Mouse (Mus musculus) midbrain, embryonic 14.5 days (tissue): ENCODE measurements at regions not wholly inside any gene's neighbourhood (a gene's known extent, or its start where the extent isn't known, plus 50 kb on each side); places are given as distances from the start of the nearest gene placed in this dataset.

Experiments used
- ATAC-seq: fragments of 200-750 bp; cut with Nextera tagmentation; 2 replicates; pipeline ENCODE4 v1.8.0; 2017; ENCODE audit warnings: moderate number of reproducible peaks, moderate library complexity; ENCODE audit not compliant: low FRiP score, low TSS enrichment
- DNase-seq: peaks from one replicate; pipeline ENCODE4 v3.0.0-alpha.2; 2015
- H3K27ac ChIP-seq: fragments of 300-500 bp; sonication (generic); replicated peaks from 2 replicates; pipeline ENCODE4 v1.5.1; 2014; ENCODE audit warnings: mild to moderate bottlenecking, low read depth, low read length, moderate library complexity
- H3K27me3 ChIP-seq: fragments of 300-500 bp; sonication (generic); 2 replicates; pipeline ENCODE4 v1.6.1; 2014; ENCODE audit warnings: low read length, control low read depth, mixed read lengths; ENCODE audit not compliant: control insufficient read depth, insufficient read depth
- H3K36me3 ChIP-seq: fragments of 300-500 bp; sonication (generic); 2 replicates; pipeline ENCODE4 v1.6.1; 2014; ENCODE audit warnings: low read length, control low read depth; ENCODE audit not compliant: control insufficient read depth, insufficient read depth
- H3K4me1 ChIP-seq: fragments of 300-500 bp; sonication (generic); 2 replicates; pipeline ENCODE4 v1.6.1; 2014; ENCODE audit warnings: mild to moderate bottlenecking, antibody characterized with exemption, low read length, control low read depth; ENCODE audit not compliant: control insufficient read depth, insufficient read depth
- H3K4me2 ChIP-seq: fragments of 300-500 bp; sonication (generic); 2 replicates; pipeline ENCODE4 v1.6.1; 2014; ENCODE audit warnings: mild to moderate bottlenecking, low read length, moderate library complexity
- H3K4me3 ChIP-seq: fragments of 300-500 bp; sonication (generic); replicated peaks from 2 replicates; pipeline ENCODE4 v1.5.1; 2014; ENCODE audit warnings: low read depth, low read length
- H3K9ac ChIP-seq: fragments of 300-500 bp; sonication (generic); replicated peaks from 2 replicates; pipeline ENCODE4 v1.6.1; 2014; ENCODE audit warnings: mild to moderate bottlenecking, low read length, moderate library complexity
- H3K9me3 ChIP-seq: fragments of 300-500 bp; sonication (generic); 2 replicates; pipeline ENCODE4 v1.6.1; 2016; ENCODE audit warnings: low read length, control low read depth, mixed read lengths; ENCODE audit not compliant: control insufficient read depth
- WGBS: fragments of 180-500 bp; shearing (Covaris S2); extraction: QIAGEN DNeasy Blood & Tissue Kit; methylation state at CpG from one replicate; pipeline ENCODE4 v1.1.7; 2014; 5-methylcytosine and 5-hydroxymethylcytosine counted together

GRCm38 (mm10) chr7:135809751-135810379, 93.7 kb upstream of the Mki67 start:
- H3K36me3 ChIP-seq: no peaks in the 10 kb centered on the region
- 42% methylated on average over 12 of the region's 12 CpGs for WGBS
- H3K4me1 ChIP-seq: peaks cover 4% of the 10 kb centered on the region; the same call in 1 of the 2 replicates
- DNase-seq: no peak
- no peaks in the 10 kb centered on the region for H3K27me3 ChIP-seq
- no peaks in the 10 kb centered on the region for H3K9me3 ChIP-seq
- no peak for ATAC-seq
- H3K27ac ChIP-seq: 0 out of 2 replicates have a peak overlapping the region, but pooled peaks have one; percentile 26
- no peak overlapping the region for H3K9ac ChIP-seq
- H3K4me3 ChIP-seq: no peak overlapping the region
- peak overlapping the region; percentile 4; the same call in 1 of the 2 replicates for H3K4me2 ChIP-seq

- no peak overlapping the region for H3K27ac ChIP-seq
- peaks cover 4% of the 10 kb centered on the region; the same call in 1 of the 2 replicates for H3K4me1 ChIP-seq
- ATAC-seq: no peak
- no peaks in the 10 kb centered on the region for H3K9me3 ChIP-seq
- no peak for DNase-seq
- no peaks in the 10 kb centered on the region for H3K27me3 ChIP-seq
- no peak overlapping the region for H3K4me3 ChIP-seq
- H3K9ac ChIP-seq: no peak overlapping the region
- no peaks in the 10 kb centered on the region for H3K36me3 ChIP-seq
- H3K4me2 ChIP-seq: no peak overlapping the region
- WGBS: 69% methylated on average over 9 of the region's 9 CpGs
Observed at GRCm38 (mm10) chr7:135810971-135811370, 94.8 kb upstream of the Mki67 start.

- WGBS: 95% methylated on average over 3 of the region's 3 CpGs
- H3K9me3 ChIP-seq: no peaks in the 10 kb centered on the region
- no peak overlapping the region for H3K9ac ChIP-seq
- H3K27me3 ChIP-seq: no peaks in the 10 kb centered on the region
- H3K4me1 ChIP-seq: peaks cover 4% of the 10 kb centered on the region; the same call in 1 of the 2 replicates
- no peaks in the 10 kb centered on the region for H3K36me3 ChIP-seq
- H3K27ac ChIP-seq: no peak overlapping the region
- DNase-seq (no peak), ATAC-seq (no peak)
- H3K4me2 ChIP-seq: no peak overlapping the region
- no peak overlapping the region for H3K4me3 ChIP-seq
Observed at GRCm38 (mm10) chr7:135813616-135814015, 97.5 kb upstream of the Mki67 start.

GRCm38 (mm10) chr7:135816191-135816590, 100.0 kb upstream of the Mki67 start:
- H3K9me3 ChIP-seq: no peaks in the 10 kb centered on the region
- DNase-seq (no peak), ATAC-seq (no peak)
- H3K4me1 ChIP-seq: peaks cover 1% of the 10 kb centered on the region; the same call in 1 of the 2 replicates
- H3K27ac ChIP-seq: no peak overlapping the region
- H3K36me3 ChIP-seq: no peaks in the 10 kb centered on the region
- no peak overlapping the region for H3K4me3 ChIP-seq
- H3K4me2 ChIP-seq: no peak overlapping the region
- no peak overlapping the region for H3K9ac ChIP-seq
- H3K27me3 ChIP-seq: no peaks in the 10 kb centered on the region
- 95% methylated on average over 3 of the region's 3 CpGs for WGBS

GRCm38 (mm10) chr7:135817868-135818267, 101.7 kb upstream of the Mki67 start:
- H3K9me3 ChIP-seq: no peaks in the 10 kb centered on the region
- H3K4me2 ChIP-seq: no peak overlapping the region
- WGBS: 68% methylated on average over 3 of the region's 3 CpGs
- no peak overlapping the region for H3K27ac ChIP-seq
- ATAC-seq (no peak), DNase-seq (no peak)
- no peak overlapping the region for H3K4me3 ChIP-seq
- no peaks in the 10 kb centered on the region for H3K4me1 ChIP-seq
- H3K27me3 ChIP-seq: no peaks in the 10 kb centered on the region
- no peaks in the 10 kb centered on the region for H3K36me3 ChIP-seq
- no peak overlapping the region for H3K9ac ChIP-seq

- Histone ChIP-seq H3K4me3 (no peak overlapping the region), H3K9me3 (no peaks in the 10 kb centered on the region), H3K4me2 (no peak overlapping the region), H3K4me1 (no peaks in the 10 kb centered on the region), H3K27ac (no peak overlapping the region), H3K9ac (no peak overlapping the region), H3K27me3 (no peaks in the 10 kb centered on the region), H3K36me3 (no peaks in the 10 kb centered on the region)
- DNase-seq (no peak), ATAC-seq (no peak)
- 94% methylated on average over 3 of the region's 3 CpGs for WGBS
Observed at GRCm38 (mm10) chr7:135818298-135818697, 102.1 kb upstream of the Mki67 start.

GRCm38 (mm10) chr7:135823884-135824750, 108.0 kb upstream of the Mki67 start:
- Histone ChIP-seq H3K4me2 (no peak overlapping the region), H3K9ac (no peak overlapping the region)
- WGBS: 83% methylated on average over 6 of the region's 6 CpGs

GRCm38 (mm10) chr7:135829246-135829645, 113.1 kb upstream of the Mki67 start:
- H3K27me3 ChIP-seq: no peaks in the 10 kb centered on the region
- H3K9ac ChIP-seq: no peak overlapping the region
- no peak overlapping the region for H3K27ac ChIP-seq
- no peak overlapping the region for H3K4me2 ChIP-seq
- H3K9me3 ChIP-seq: no peaks in the 10 kb centered on the region
- H3K36me3 ChIP-seq: no peaks in the 10 kb centered on the region
- 63% methylated on average over 2 of the region's 2 CpGs for WGBS
- DNase-seq (no peak), ATAC-seq (no peak)
- H3K4me1 ChIP-seq: peaks cover 19% of the 10 kb centered on the region
- H3K4me3 ChIP-seq: no peak overlapping the region

More at GRCm38 (mm10) chr7:135823884-135824750, 108.0 kb upstream of the Mki67 start:
- Histone ChIP-seq H3K4me1 (no peaks in the 10 kb centered on the region), H3K4me3 (no peak overlapping the region), H3K27ac (no peak overlapping the region), H3K36me3 (no peaks in the 10 kb centered on the region), H3K27me3 (no peaks in the 10 kb centered on the region), H3K9me3 (no peaks in the 10 kb centered on the region)
- DNase-seq: no peak
- no peak for ATAC-seq
